Comparison of ENCODE assay signal across 31 mouse cellular contexts in the genomic region with DNA sequence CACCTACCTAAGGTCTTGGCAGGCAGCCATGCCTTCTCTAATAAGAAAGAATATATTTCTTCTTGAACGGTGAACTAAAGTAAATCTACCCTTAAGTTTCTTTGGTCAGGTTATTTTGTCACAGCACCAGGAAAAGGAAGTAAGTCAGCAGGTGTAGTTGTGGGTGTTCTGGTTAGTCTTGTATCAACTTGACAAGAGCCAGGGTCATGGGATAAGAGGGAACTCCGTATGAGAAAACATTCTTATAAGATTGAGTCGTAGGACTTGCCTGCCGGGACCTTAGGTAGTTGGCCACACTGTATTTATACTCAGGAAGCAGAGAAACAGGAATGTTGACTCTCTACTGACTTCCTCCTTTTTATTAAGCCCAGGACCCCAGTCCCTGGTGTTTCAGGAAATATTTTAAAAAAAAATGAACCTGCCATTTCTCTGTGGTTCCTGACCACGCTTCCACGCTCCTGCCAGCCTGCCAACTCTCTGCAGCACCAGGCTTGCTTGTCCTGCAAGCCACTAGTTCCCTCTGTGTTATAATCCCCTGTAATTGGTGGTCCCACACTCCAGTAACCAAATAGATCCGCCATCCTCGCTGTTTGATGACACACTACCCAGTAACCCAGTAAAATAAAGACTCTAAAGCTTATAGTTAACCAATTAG. TPM values are rescaled to one million over a fixed set of nuclear protein-coding genes. Genes with fewer than 3 reads are reported as not detected.
DNase-seq lines count a peak whose midpoint lies in the region; ATAC-seq lines count a peak whose summit lies in the region.
"Had no signal": no experiment of that assay in that cellular context is flagged by ENCODE, and none has a peak within 500 bp of the region (broad histone marks: within the 10 kb centered on the region; RNA-seq: fewer than 3 reads in every experiment).

No protein-coding gene starts in this region.

- no peak overlapping the region for H3K4me2 ChIP-seq in lung, embryonic 16.5 days (ENCODE audit: low read depth, low read length)
- H3K4me2 ChIP-seq: forebrain, embryonic 13.5 days; heart, embryonic 12.5 days; heart, embryonic 15.5 days; hindbrain, embryonic 14.5 days had no signal

- no peak overlapping the region for H3K4me3 ChIP-seq in lung, embryonic 16.5 days (ENCODE audit: low read length)
- H3K4me3 ChIP-seq: forebrain, embryonic 10.5 days; forebrain, embryonic 13.5 days; heart, embryonic 12.5 days; heart, embryonic 15.5 days had no signal

- H3K36me3 ChIP-seq in lung, embryonic 16.5 days (ENCODE audit: control insufficient read depth, insufficient read depth, low read length) = no peaks in the 10 kb centered on the region
- H3K36me3 ChIP-seq: forebrain, embryonic 10.5 days; G1E; heart, embryonic 12.5 days; heart, embryonic 15.5 days had no signal

- 57% methylated on average over 8 of the region's 8 CpGs for WGBS in lung, embryonic 16.5 days

- peak overlapping the region; percentile 22; the same call in 1 of the 2 replicates for H3K27ac ChIP-seq in lung, embryonic 16.5 days (ENCODE audit: low read length)
- H3K27ac ChIP-seq: forebrain, embryonic 10.5 days; forebrain, embryonic 13.5 days; heart, embryonic 15.5 days; hindbrain, embryonic 14.5 days; hindbrain, postnatal 0 days had no signal

- no peaks in the 10 kb centered on the region for H3K9me3 ChIP-seq in lung, embryonic 16.5 days (ENCODE audit: control insufficient read depth, low read length)
- H3K9me3 ChIP-seq: forebrain, embryonic 13.5 days; G1E; heart, embryonic 15.5 days had no signal

- ATAC-seq in lung, embryonic 16.5 days (ENCODE audit: low read depth) = peak; percentile 23; the same call in 1 of the 2 replicates
- ATAC-seq in hematopoietic stem cell, adult 5-6 weeks (replicated peaks in 1 of 2; ENCODE audit: insufficient read depth in 1 of 2, low FRiP score in 2 of 2, low TSS enrichment in 1 of 2, low read depth in 1 of 2, poor library complexity in 2 of 2, severe bottlenecking in 2 of 2) = peak; percentile 88 to 94
- ATAC-seq in activated CD4-positive, CD25-positive, alpha-beta regulatory T cell, adult 4 months = no peak
- ATAC-seq: forebrain, embryonic 13.5 days; forebrain, embryonic 16.5 days; hindbrain, postnatal 0 days; inflammation-experienced regulatory T-cells, adult 6 months; Patski had no signal

- no peaks in the 10 kb centered on the region for H3K4me1 ChIP-seq in lung, embryonic 16.5 days (replicated peaks; ENCODE audit: control insufficient read depth, insufficient read depth, low read length)
- H3K4me1 ChIP-seq: forebrain, embryonic 13.5 days; heart, embryonic 15.5 days had no signal

- H3K27me3 ChIP-seq in lung, embryonic 16.5 days (ENCODE audit: control insufficient read depth, insufficient read depth, low read depth, low read length) = no peaks in the 10 kb centered on the region
- H3K27me3 ChIP-seq: CH12.LX; forebrain, embryonic 13.5 days; heart, embryonic 12.5 days; heart, embryonic 15.5 days; Patski had no signal

- DNase-seq in heart, adult 11 months = peak; percentile 18
- no peak for DNase-seq in heart, adult 9 months (ENCODE audit: low spot score in 2 of 2)
- DNase-seq in lung, postnatal 10 days = no peak
- DNase-seq: adrenal gland, adult 2 months; adrenal gland, postnatal 14 days; B cell, adult 2 months; cerebellum, adult 11 months; cerebellum, adult 2 months; cerebellum, adult 9-11 months; cerebellum, postnatal 36 days; gastrocnemius, postnatal 10 days; gastrocnemius, postnatal 36 days; heart, postnatal 10 days; heart, postnatal 36 days had no signal

- H3K9ac ChIP-seq in lung, embryonic 16.5 days (ENCODE audit: low read length) = no peak overlapping the region
- H3K9ac ChIP-seq: forebrain, embryonic 13.5 days; heart, embryonic 12.5 days; heart, embryonic 15.5 days; hindbrain, embryonic 14.5 days had no signal

RNA-seq across cellular contexts. Expression of a gene that starts 42.2 kb away (rescaled TPM):
- 0.05 and 0.11 TPM in 2 replicates for polyA plus RNA-seq in lung, embryonic 16.5 days (2015; fragmentation: Nextera tagmentation; extraction: Ambion mirVana)
- not detected in 2 replicates for total RNA-seq in hematopoietic stem cell, adult 5-6 weeks (2017)
- not detected for polyA plus RNA-seq in activated CD4-positive, CD25-positive, alpha-beta regulatory T cell, adult 4 months (2017; shearing (Covaris generic))
- total RNA-seq: CH12.LX; gastrocnemius, adult 18-20 months; gastrocnemius, postnatal 10 days; gastrocnemius, postnatal 36 days; granulocyte monocyte progenitor cell, adult 5-6 weeks; heart, adult 8-10 months; heart, postnatal 10 days; heart, postnatal 36 days had no signal
- polyA plus RNA-seq: G1E; heart, embryonic 15.5 days; inflammation-experienced regulatory T-cells, adult 6 months; Patski had no signal

RNA-seq across cellular contexts. Expression of a gene that starts 43.3 kb away (rescaled TPM):
- 0.62 TPM in 1 of 2 replicates, not detected in the other for polyA plus RNA-seq in lung, embryonic 16.5 days (2015; fragmentation: Nextera tagmentation; extraction: Ambion mirVana)
- total RNA-seq in hematopoietic stem cell, adult 5-6 weeks (2017) = not detected in 2 replicates
- not detected for polyA plus RNA-seq in activated CD4-positive, CD25-positive, alpha-beta regulatory T cell, adult 4 months (2017; shearing (Covaris generic))
- total RNA-seq: CH12.LX; gastrocnemius, adult 18-20 months; gastrocnemius, postnatal 10 days; gastrocnemius, postnatal 36 days; granulocyte monocyte progenitor cell, adult 5-6 weeks; heart, adult 8-10 months; heart, postnatal 36 days; hindbrain, postnatal 0 days had no signal
- polyA plus RNA-seq: G1E; heart, embryonic 12.5 days; heart, embryonic 15.5 days; inflammation-experienced regulatory T-cells, adult 6 months; Patski had no signal
